Mouse (Mus musculus) skeletal muscle tissue, adult 2 months (tissue): Measurements from ENCODE around the gene Lrrc4.

Experiments
- DNase-seq: peaks from one replicate; pipeline ENCODE4 v3.0.0-alpha.2; 2012; ENCODE audit warnings: low read depth, low spot score

Lrrc4 gene

GRCm38 (mm10) chr6:28854598-28854997, 23.1 kb upstream of the Lrrc4 start:
- no peak for DNase-seq

- DNase-seq = no peak
Observed at GRCm38 (mm10) chr6:28853654-28854053, 22.1 kb upstream of the Lrrc4 start.

GRCm38 (mm10) chr6:28853164-28853563, 21.6 kb upstream of the Lrrc4 start:
- no peak for DNase-seq

GRCm38 (mm10) chr6:28852342-28852741, 20.8 kb upstream of the Lrrc4 start:
- DNase-seq = no peak

- DNase-seq = no peak
Observed at GRCm38 (mm10) chr6:28850326-28850900, 18.9 kb upstream of the Lrrc4 start.

- no peak for DNase-seq
Observed at GRCm38 (mm10) chr6:28849317-28849716, 17.8 kb upstream of the Lrrc4 start.

GRCm38 (mm10) chr6:28848891-28849290, 17.3 kb upstream of the Lrrc4 start:
- no peak for DNase-seq

GRCm38 (mm10) chr6:28848285-28848794, 16.8 kb upstream of the Lrrc4 start:
- no peak for DNase-seq

- peak; percentile 16 for DNase-seq
Observed at GRCm38 (mm10) chr6:28847616-28848015, 16.1 kb upstream of the Lrrc4 start.

GRCm38 (mm10) chr6:28845610-28846009, 14.1 kb upstream of the Lrrc4 start:
- no peak for DNase-seq

- no peak for DNase-seq
Observed at GRCm38 (mm10) chr6:28842375-28843276, 11.1 kb upstream of the Lrrc4 start.

- no peak for DNase-seq
Observed at GRCm38 (mm10) chr6:28841569-28841968, 10.0 kb upstream of the Lrrc4 start.

- no peak for DNase-seq
Observed at GRCm38 (mm10) chr6:28836600-28836999, 5.1 kb upstream of the Lrrc4 start.

- no peak for DNase-seq
Observed at GRCm38 (mm10) chr6:28834046-28834445, 2.5 kb upstream of the Lrrc4 start.

- no peak for DNase-seq
Observed at GRCm38 (mm10) chr6:28833380-28833822, 1.9 kb upstream of the Lrrc4 start.

GRCm38 (mm10) chr6:28832751-28833291, 1.3 kb upstream of the Lrrc4 start:
- no peak for DNase-seq

- no peak for DNase-seq
Observed at GRCm38 (mm10) chr6:28831854-28832750, 555 bp upstream of the Lrrc4 start.

- no peak for DNase-seq
Observed at GRCm38 (mm10) chr6:28830306-28830705, 1.2 kb downstream of the Lrrc4 start.

- DNase-seq = no peak
Observed at GRCm38 (mm10) chr6:28828593-28828992, 3.0 kb downstream of the Lrrc4 start.

GRCm38 (mm10) chr6:28827565-28827964, 4.0 kb downstream of the Lrrc4 start:
- no peak for DNase-seq

- no peak for DNase-seq
Observed at GRCm38 (mm10) chr6:28826689-28827389, 4.7 kb downstream of the Lrrc4 start.
